Mouse (Mus musculus) megakaryocyte, embryonic 14.5 days (primary cell): ENCODE measurements around the gene Map1a. TPM values are rescaled to one million over a fixed set of nuclear protein-coding genes. Genes with fewer than 3 reads are reported as not detected.

Source experiments
- H3K27me3 ChIP-seq: replicated peaks from 2 replicates; pipeline ENCODE3; 2012; ENCODE audit warnings: inconsistent platforms
- H3K36me3 ChIP-seq: replicated peaks from 2 replicates; pipeline ENCODE3; 2012; ENCODE audit warnings: low read length, inconsistent platforms, mixed read lengths
- H3K4me1 ChIP-seq: 2 replicates; pipeline ENCODE4 v1.6.1; 2012; ENCODE audit warnings: inconsistent platforms
- H3K4me3 ChIP-seq: replicated peaks from 2 replicates; pipeline ENCODE3; 2012; ENCODE audit warnings: moderate library complexity, mild to moderate bottlenecking, inconsistent platforms
- H3K9me3 ChIP-seq: 2 replicates; pipeline ENCODE4 v1.6.1; 2012; ENCODE audit warnings: inconsistent platforms
- FLI1 ChIP-seq: IDR thresholded peaks from 2 replicates; pipeline ENCODE4 v1.6.1; 2012; ENCODE audit warnings: low read length, inconsistent platforms, mixed read lengths
- GATA1 ChIP-seq: IDR thresholded peaks from 3 replicates; pipeline ENCODE4 v1.6.1; 2012; ENCODE audit warnings: mixed read lengths, low read length, inconsistent platforms, borderline replicate concordance
- polyA plus RNA-seq: library from polyadenylated mRNA; stranded (reverse); fragments of >175 nt; gene quantifications from 2 replicates; pipeline ENCODE4 v1.2.3, GENCODE M21; 2012; ENCODE audit warnings: low replicate concordance; ENCODE audit not compliant: insufficient read depth

Gene Map1a
- polyA plus RNA-seq, 1 experiment: 1.6 TPM

- Histone ChIP-seq H3K4me1 (no peaks in the 10 kb centered on the region), H3K9me3 (no peaks in the 10 kb centered on the region)
These were observed 26.9 kb downstream of the Map1a start for GRCm38 (mm10) chr2:121316278-121316677.

DNA sequence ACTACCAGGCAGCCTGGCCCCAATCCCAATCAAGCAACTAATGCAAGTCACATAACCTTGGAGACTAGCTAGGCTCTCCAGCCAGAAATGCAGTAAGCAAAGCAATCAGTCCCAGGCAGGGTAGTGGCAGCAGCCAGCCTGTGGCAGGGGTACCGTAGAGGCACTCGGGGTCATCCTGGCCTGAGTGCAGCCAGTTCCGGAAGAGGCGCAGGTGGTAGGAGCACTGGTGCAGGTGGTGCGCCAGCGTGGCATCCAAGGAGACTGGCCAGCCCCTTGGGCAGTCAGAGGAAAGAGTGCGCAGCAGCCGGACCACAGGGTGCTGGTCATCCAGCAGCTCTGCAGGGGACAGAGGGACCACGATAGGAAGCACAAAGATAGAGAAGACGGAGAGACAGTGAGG lies 33.6 kb downstream of the Map1a start:
- H3K9me3 ChIP-seq: no peaks in the 10 kb centered on the region
- no peak overlapping the region for H3K4me3 ChIP-seq
- H3K36me3 ChIP-seq: peaks cover 24% of the 10 kb centered on the region
- no peaks in the 10 kb centered on the region; the same call in 1 of the 2 replicates for H3K4me1 ChIP-seq
- peaks cover 7% of the 10 kb centered on the region for H3K27me3 ChIP-seq
- TF ChIP-seq FLI1: no peak
- no peak for TF ChIP-seq GATA1

More at GRCm38 (mm10) chr2:121316278-121316677, 26.9 kb downstream of the Map1a start:
- H3K36me3 ChIP-seq: peaks cover 15% of the 10 kb centered on the region
- H3K27me3 ChIP-seq: no peaks in the 10 kb centered on the region
- no peak overlapping the region for H3K4me3 ChIP-seq
- TF ChIP-seq FLI1 (no peak), GATA1 (no peak)

- Histone ChIP-seq H3K4me1 (no peaks in the 10 kb centered on the region; the same call in 1 of the 2 replicates), H3K36me3 (peaks cover 24% of the 10 kb centered on the region)
These were observed 34.5 kb downstream of the Map1a start for GRCm38 (mm10) chr2:121323693-121324470.

DNA sequence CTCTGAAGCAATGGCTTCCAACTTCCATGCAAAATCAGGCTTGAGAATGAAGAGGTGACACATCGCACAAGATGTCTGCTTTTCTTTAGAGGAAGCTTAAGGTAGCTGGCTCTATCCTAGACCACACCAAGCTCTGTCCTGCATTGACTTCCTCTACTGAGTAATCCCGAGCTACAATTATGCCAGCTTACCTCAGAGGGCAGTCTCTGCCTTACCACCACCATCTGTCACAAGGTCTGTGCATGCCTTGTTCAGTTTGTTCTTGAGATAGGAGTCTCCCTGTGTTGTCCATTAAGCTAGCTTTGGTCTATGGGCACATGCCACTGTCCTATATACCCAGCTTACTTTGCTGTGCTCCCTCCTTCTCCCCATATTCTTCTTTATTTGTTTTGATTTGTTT lies 40.1 kb downstream of the Map1a start:
- peaks cover 2% of the 10 kb centered on the region for H3K27me3 ChIP-seq
- TF ChIP-seq FLI1 (no peak), GATA1 (no peak)
- H3K4me1 ChIP-seq: no peaks in the 10 kb centered on the region
- H3K36me3 ChIP-seq: peaks cover 39% of the 10 kb centered on the region
- no peak overlapping the region for H3K4me3 ChIP-seq
- no peaks in the 10 kb centered on the region for H3K9me3 ChIP-seq

More at GRCm38 (mm10) chr2:121323693-121324470, 34.5 kb downstream of the Map1a start:
- Histone ChIP-seq H3K4me3 (no peak overlapping the region), H3K9me3 (no peaks in the 10 kb centered on the region), H3K27me3 (peaks cover 7% of the 10 kb centered on the region)
- TF ChIP-seq GATA1 (no peak), FLI1 (no peak)

DNA sequence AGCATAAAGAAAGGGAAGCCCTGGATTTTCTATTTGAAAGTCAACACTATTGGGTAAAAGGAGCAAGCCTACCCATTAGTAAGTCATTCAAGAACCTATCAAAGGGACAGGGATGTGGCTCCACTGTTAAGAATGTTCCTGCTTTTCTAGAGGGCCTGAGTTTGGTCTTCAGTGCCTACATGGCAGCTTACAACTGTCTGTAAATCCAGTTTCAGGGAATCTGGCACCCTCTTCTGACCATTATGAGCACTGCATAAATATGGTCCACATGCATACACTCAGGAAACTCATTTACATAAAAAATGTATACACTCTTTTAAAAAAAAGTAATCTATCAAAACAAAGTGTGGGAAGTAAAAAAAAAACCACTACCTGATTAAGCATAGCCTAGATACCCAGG lies 49.7 kb downstream of the Map1a start:
- Histone ChIP-seq H3K4me1 (no peaks in the 10 kb centered on the region), H3K9me3 (no peaks in the 10 kb centered on the region), H3K4me3 (no peak overlapping the region), H3K36me3 (peaks cover 58% of the 10 kb centered on the region), H3K27me3 (no peaks in the 10 kb centered on the region)
- TF ChIP-seq GATA1 (no peak), FLI1 (no peak)

DNA sequence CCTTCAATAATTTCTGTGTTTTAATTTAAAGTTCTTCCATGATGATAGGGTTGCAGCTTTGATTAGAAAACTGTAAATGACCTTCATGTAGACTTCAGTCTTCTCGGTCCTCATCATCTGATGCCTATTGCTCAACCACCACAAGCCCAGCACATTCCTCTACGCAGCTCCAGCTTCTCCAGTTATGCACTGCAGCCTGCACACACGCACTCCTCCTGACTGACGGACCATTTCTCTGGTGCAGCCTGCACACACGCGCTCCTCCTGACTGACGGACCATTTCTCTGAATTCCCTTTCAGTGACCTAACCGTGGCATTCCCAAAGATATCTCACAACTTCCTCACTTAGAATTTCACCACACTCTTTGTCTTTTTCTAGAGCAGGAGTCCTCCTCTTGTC lies 63.8 kb downstream of the Map1a start:
- H3K9me3 ChIP-seq: no peaks in the 10 kb centered on the region
- TF ChIP-seq FLI1 (no peak), GATA1 (no peak)
- peaks cover 20% of the 10 kb centered on the region for H3K36me3 ChIP-seq
- H3K27me3 ChIP-seq: peaks cover 18% of the 10 kb centered on the region
- peak overlapping the region; percentile 80 for H3K4me3 ChIP-seq
- H3K4me1 ChIP-seq: peaks cover 51% of the 10 kb centered on the region

GRCm38 (mm10) chr2:121354378-121354777 lies 65.0 kb downstream of the Map1a start:
- H3K9me3 ChIP-seq: no peaks in the 10 kb centered on the region
- TF ChIP-seq GATA1: no peak
- TF ChIP-seq FLI1: no peak
- H3K36me3 ChIP-seq: peaks cover 9% of the 10 kb centered on the region
- peaks cover 61% of the 10 kb centered on the region for H3K4me1 ChIP-seq
- H3K27me3 ChIP-seq: peaks cover 29% of the 10 kb centered on the region
- peak overlapping the region; percentile 95 for H3K4me3 ChIP-seq

- TF ChIP-seq FLI1 (no peak), GATA1 (no peak)
- Histone ChIP-seq H3K36me3 (peaks cover 5% of the 10 kb centered on the region), H3K4me3 (peak within 1 kb of the TSS; percentile 95), H3K9me3 (no peaks in the 10 kb centered on the region), H3K27me3 (peaks cover 36% of the 10 kb centered on the region), H3K4me1 (peaks cover 63% of the 10 kb centered on the region)
These were observed 65.6 kb downstream of the Map1a start, which contains the start of gene Ppip5k1 for GRCm38 (mm10) chr2:121354820-121355592. TSS of gene Ppip5k1 (minus strand) at chr2:121355396.

- H3K27me3 ChIP-seq: peaks cover 57% of the 10 kb centered on the region
- H3K9me3 ChIP-seq: no peaks in the 10 kb centered on the region
- no peak for TF ChIP-seq FLI1
- no peak for TF ChIP-seq GATA1
- peak within 1 kb of the TSS; percentile 80 for H3K4me3 ChIP-seq
- no peaks in the 10 kb centered on the region for H3K36me3 ChIP-seq
- H3K4me1 ChIP-seq: peaks cover 55% of the 10 kb centered on the region
These were observed 68.1 kb downstream of the Map1a start, which contains the start of gene Ckmt1 for GRCm38 (mm10) chr2:121357494-121357893. TSS of gene Ckmt1 (plus strand) at chr2:121357714.

GRCm38 (mm10) chr2:121357961-121358360 lies 68.6 kb downstream of the Map1a start:
- Histone ChIP-seq H3K27me3 (peaks cover 61% of the 10 kb centered on the region), H3K36me3 (no peaks in the 10 kb centered on the region), H3K4me1 (peaks cover 55% of the 10 kb centered on the region), H3K4me3 (peak overlapping the region; percentile 44), H3K9me3 (no peaks in the 10 kb centered on the region)
- TF ChIP-seq GATA1: no peak
- no peak for TF ChIP-seq FLI1
